In the genomic region with DNA sequence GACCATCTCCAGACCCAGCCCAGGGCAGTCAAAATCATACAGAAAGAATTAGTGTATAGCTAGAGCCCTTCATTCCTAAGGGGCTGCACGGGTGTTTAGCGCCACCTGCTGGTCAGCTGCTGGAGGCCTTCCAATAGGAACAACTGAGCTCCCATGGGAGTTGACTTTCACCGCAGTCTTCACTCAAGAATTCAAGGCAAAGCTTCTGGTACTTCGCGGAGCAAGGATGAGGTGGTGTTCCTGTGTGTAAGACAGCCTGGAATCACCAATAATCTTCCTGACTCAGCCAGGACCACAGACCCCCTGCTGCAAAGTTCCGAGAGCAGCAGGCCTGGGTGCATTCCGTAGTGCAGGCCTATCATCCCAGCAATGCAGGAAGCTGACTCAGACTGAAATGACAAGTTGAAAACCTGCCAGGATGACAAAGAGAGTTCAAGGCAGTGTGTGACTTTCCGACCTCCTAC, we compare ENCODE assay signal across 7 mouse cellular contexts. TPM values are rescaled to one million over a fixed set of nuclear protein-coding genes. Genes with fewer than 3 reads are reported as not detected.
A peak's percentile ranks its signal among the peaks of the same experiment; 100 is the strongest.
DNase-seq lines count a peak whose midpoint lies in the region; ATAC-seq lines count a peak whose summit lies in the region.

No protein-coding gene starts in this region.

- H3K27ac ChIP-seq in intestine, embryonic 16.5 days (ENCODE audit: low read length): no peak overlapping the region
- no peak overlapping the region for H3K27ac ChIP-seq in midbrain, embryonic 12.5 days (replicated peaks)

- WGBS in intestine, embryonic 16.5 days: 29% methylated on average over 8 of the region's 8 CpGs
- 28% methylated on average over 8 of the region's 8 CpGs for WGBS in midbrain, embryonic 12.5 days

- peak; percentile 62 for ATAC-seq in intestine, embryonic 16.5 days
- ATAC-seq in midbrain, embryonic 12.5 days (ENCODE audit: low FRiP score, low read depth): peak; percentile 72

- peaks cover 12% of the 10 kb centered on the region; the same call in 1 of the 2 replicates for H3K4me1 ChIP-seq in intestine, embryonic 16.5 days (ENCODE audit: control insufficient read depth, insufficient read depth, low read length)
- peaks cover 13% of the 10 kb centered on the region for H3K4me1 ChIP-seq in midbrain, embryonic 12.5 days

- intact Hi-C loops in gastrocnemius, postnatal 36 days (cut with DNase I): loop anchor here (2.0 to 5.0 kb wide), 3 partner anchors 104 to 281 kb away; no protein-coding TSS in a partner anchor
- intact Hi-C loops in left cerebral cortex, postnatal 4 days (cut with DNase I): loop anchor here (10.0 kb wide), 1 partner anchor 278 kb away; no protein-coding TSS in a partner anchor

- peak overlapping the region; percentile 54 for H3K9ac ChIP-seq in intestine, embryonic 16.5 days (ENCODE audit: low read depth, low read length)
- H3K9ac ChIP-seq in midbrain, embryonic 12.5 days (replicated peaks): no peak overlapping the region

- H3K9me3 ChIP-seq in intestine, embryonic 16.5 days (ENCODE audit: control insufficient read depth, low read length): no peaks in the 10 kb centered on the region
- no peaks in the 10 kb centered on the region for H3K9me3 ChIP-seq in midbrain, embryonic 12.5 days

- no peaks in the 10 kb centered on the region for H3K36me3 ChIP-seq in intestine, embryonic 16.5 days (ENCODE audit: control insufficient read depth, insufficient read depth, low read length)
- no peaks in the 10 kb centered on the region for H3K36me3 ChIP-seq in midbrain, embryonic 12.5 days

- no peak overlapping the region for H3K4me3 ChIP-seq in intestine, embryonic 16.5 days (ENCODE audit: low read length)
- no peak overlapping the region for H3K4me3 ChIP-seq in midbrain, embryonic 12.5 days

- H3K4me2 ChIP-seq in intestine, embryonic 16.5 days (ENCODE audit: low read depth, low read length): no peak overlapping the region
- H3K4me2 ChIP-seq in midbrain, embryonic 12.5 days (replicated peaks): no peak overlapping the region

- no peaks in the 10 kb centered on the region for H3K27me3 ChIP-seq in intestine, embryonic 16.5 days (replicated peaks; ENCODE audit: control insufficient read depth, insufficient read depth, low read length)
- peaks cover 23% of the 10 kb centered on the region for H3K27me3 ChIP-seq in midbrain, embryonic 12.5 days

- DNase-seq in adrenal gland, adult 2 months: peak; percentile 93
- DNase-seq in embryo, embryonic 11 days: peak; percentile 92
- peak; percentile 77 to 80 for DNase-seq in gastrocnemius, postnatal 36 days
- peak; percentile 88 for DNase-seq in left cerebral cortex, postnatal 4 days
- peak; percentile 73 for DNase-seq in spleen, adult 12 weeks (ENCODE audit: low spot score)

RNA-seq across cellular contexts. Expression of gene Hsp90aa1, which starts 0.5 kb away (rescaled TPM):
- total RNA-seq in adrenal gland, adult 2 months (2021): 100 to 1,000 TPM; 854 to 984 TPM
- 22.5 and 33.7 TPM in 2 replicates for polyA plus RNA-seq in adrenal gland, adult 2 months (2012; rRNA removed)
- 10 to 100 TPM; 38.6 to 52.2 TPM for total RNA-seq in gastrocnemius, postnatal 36 days (2021)
- polyA plus RNA-seq in intestine, embryonic 16.5 days (2015; fragmentation: Nextera tagmentation; extraction: Ambion mirVana): 679 and 790 TPM in 2 replicates
- total RNA-seq in left cerebral cortex, postnatal 4 days (2021): 100 to 1,000 TPM; 862 to 917 TPM
- 1,236 and 1,324 TPM in 2 replicates for polyA plus RNA-seq in midbrain, embryonic 12.5 days (2016; fragmentation: Nextera tagmentation; extraction: Ambion mirVana)

RNA-seq across cellular contexts. Expression of gene 1700001K19Rik, which starts 20.6 kb away (rescaled TPM):
- not detected for total RNA-seq in adrenal gland, adult 2 months (2021)
- polyA plus RNA-seq in adrenal gland, adult 2 months (2012; rRNA removed): not detected in 2 replicates
- total RNA-seq in gastrocnemius, postnatal 36 days (2021): not detected
- not detected in 2 replicates for polyA plus RNA-seq in intestine, embryonic 16.5 days (2015; fragmentation: Nextera tagmentation; extraction: Ambion mirVana)
- total RNA-seq in left cerebral cortex, postnatal 4 days (2021): not detected
- polyA plus RNA-seq in midbrain, embryonic 12.5 days (2016; fragmentation: Nextera tagmentation; extraction: Ambion mirVana): not detected in 2 replicates

RNA-seq across cellular contexts. Expression of gene Wdr20, which starts 34.7 kb away (rescaled TPM):
- total RNA-seq in adrenal gland, adult 2 months (2021): 10 to 100 TPM; 46.8 to 53.3 TPM
- polyA plus RNA-seq in adrenal gland, adult 2 months (2012; rRNA removed): 19.1 and 23.8 TPM in 2 replicates
- 10 to 100 TPM; 15.7 to 15.9 TPM for total RNA-seq in gastrocnemius, postnatal 36 days (2021)
- polyA plus RNA-seq in intestine, embryonic 16.5 days (2015; fragmentation: Nextera tagmentation; extraction: Ambion mirVana): 21.1 and 21.7 TPM in 2 replicates
- total RNA-seq in left cerebral cortex, postnatal 4 days (2021): 10 to 100 TPM; 37.8 to 46.8 TPM
- 32.1 and 32.6 TPM in 2 replicates for polyA plus RNA-seq in midbrain, embryonic 12.5 days (2016; fragmentation: Nextera tagmentation; extraction: Ambion mirVana)

Comparison
In these comparisons a context has a peak if more than half of its experiments do, and no peak if none do; other contexts are left out.
1. RNA of gene Hsp90aa1, which starts 0.5 kb away (total RNA-seq): 854 to 984 TPM in adrenal gland, adult 2 months and 862 to 917 TPM in left cerebral cortex, postnatal 4 days; 38.6 to 52.2 TPM in gastrocnemius, postnatal 36 days; every median in the first group is over 10 times any median in the second.
2. Peak in every context shown above with its lines, with median percentiles within 50 percentile points of each other: DNase-seq.